Mouse (Mus musculus): ENCODE results near the gene Ocel1. TPM values are rescaled to one million over a fixed set of nuclear protein-coding genes. Genes with fewer than 3 reads are reported as not detected.
"Not testable (repeated sequence)": the region's sequence is repeated elsewhere in the genome, so short reads cannot be mapped to it uniquely, and the experiment has no call there.

The Ocel1 gene
- polyA plus RNA-seq (2015; fragmentation: Nextera tagmentation; extraction: Ambion mirVana), result 4.9 and 7.2 TPM in 2 replicates

DNA sequence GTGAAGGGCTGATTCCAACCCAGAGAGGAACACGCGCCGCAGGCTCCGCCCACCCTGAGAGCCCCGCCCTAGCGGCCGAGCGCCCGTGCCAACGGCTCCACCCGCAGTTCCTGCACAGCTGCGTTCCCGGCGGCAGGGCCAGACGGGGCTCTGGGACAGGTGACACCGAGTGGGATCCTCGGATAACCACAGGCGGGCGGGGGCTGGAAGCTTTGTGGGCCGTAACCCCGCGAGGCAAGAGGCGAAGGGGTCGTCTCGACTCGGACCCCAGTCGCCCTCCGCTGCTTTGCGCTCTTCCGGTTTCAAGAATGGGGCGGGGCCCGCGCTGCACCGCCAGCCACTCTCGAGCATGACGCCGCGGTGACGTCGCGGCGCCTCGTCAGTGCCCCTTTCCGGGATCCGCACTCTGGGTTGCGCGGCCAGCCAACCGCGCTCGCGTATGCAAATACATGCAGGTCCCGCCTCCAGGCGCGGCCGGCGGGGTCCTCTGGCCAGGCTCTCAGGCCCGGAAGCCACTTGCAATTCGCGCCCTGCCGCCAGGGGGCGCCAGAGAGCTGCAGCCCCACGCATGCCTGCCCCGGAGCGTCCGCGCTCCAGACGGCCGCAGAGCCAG, at the start of gene Ocel1:
Gene Ocel1, plus strand, starts transcription at position 63 of the 613 bp plus-strand sequence.
- Histone ChIP-seq H3K36me3 (peaks cover 27% of the 10 kb centered on the region), H3K4me1 (replicated peaks) (peaks cover 47% of the 10 kb centered on the region), H3K9ac (peak within 1 kb of the TSS; percentile 67), H3K27ac (peak within 1 kb of the TSS; percentile 90), H3K4me2 (peak within 1 kb of the TSS; percentile 66), H3K4me3 (peak within 1 kb of the TSS; percentile 84), H3K9me3 (replicated peaks) (no peaks in the 10 kb centered on the region), H3K27me3 (no peaks in the 10 kb centered on the region)
- ATAC-seq (replicated peaks; ENCODE audit: insufficient number of reproducible peaks, insufficient read depth, low FRiP score, low read depth), result peak; percentile 83
- 2% methylated on average over 68 of the region's 68 CpGs for WGBS

DNA sequence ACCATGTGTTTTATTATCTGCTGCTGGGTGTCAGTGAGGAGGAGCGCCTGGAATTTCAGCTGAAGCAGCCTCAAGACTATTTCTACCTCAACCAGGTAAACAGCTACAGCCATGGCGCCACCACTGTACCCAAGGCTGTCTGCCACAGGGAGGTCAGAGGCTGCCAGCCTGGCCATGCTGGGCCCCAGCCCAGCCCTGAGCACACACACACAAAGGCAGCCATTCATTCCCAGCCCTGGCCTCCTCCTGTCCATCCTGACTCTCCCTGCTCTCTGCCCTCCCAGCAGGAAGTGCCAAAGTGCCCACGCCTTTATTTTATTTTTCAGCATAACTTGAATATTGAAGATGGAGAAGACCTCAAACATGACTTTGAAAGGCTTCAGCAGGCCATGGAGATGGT, 48.2 kb upstream of the Ocel1 start:
- no peak overlapping the region for H3K27ac ChIP-seq
- H3K9ac ChIP-seq, result no peak overlapping the region
- peaks cover 59% of the 10 kb centered on the region for H3K36me3 ChIP-seq
- 91% methylated on average over 3 of the region's 3 CpGs for WGBS
- no peaks in the 10 kb centered on the region for H3K9me3 ChIP-seq (replicated peaks)
- no peak overlapping the region for H3K4me2 ChIP-seq
- ATAC-seq (replicated peaks; ENCODE audit: insufficient number of reproducible peaks, insufficient read depth, low FRiP score, low read depth), result no peak
- H3K4me1 ChIP-seq (replicated peaks), result no peaks in the 10 kb centered on the region
- no peaks in the 10 kb centered on the region for H3K27me3 ChIP-seq
- H3K4me3 ChIP-seq, result no peak overlapping the region

DNA sequence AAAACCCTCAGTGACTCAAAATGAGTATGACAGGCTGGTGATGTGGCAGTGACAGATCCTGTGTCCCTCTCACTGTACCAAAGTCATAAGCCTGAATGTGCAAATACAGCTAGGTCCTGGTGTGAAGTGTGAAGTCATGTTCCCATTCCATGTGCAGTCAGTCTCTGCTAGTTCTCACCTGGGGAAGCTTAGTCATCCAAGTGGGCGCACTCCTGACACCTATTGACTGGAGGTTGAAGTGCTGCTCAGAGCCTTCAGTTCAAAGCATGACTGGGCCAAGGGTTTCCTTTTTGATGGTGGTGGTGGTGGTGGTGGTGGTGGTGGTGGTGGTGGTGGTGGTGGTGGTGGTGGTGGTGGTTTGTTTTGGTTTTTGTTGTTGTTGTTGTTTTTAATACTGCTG, 46.2 kb upstream of the Ocel1 start:
- no peak overlapping the region for H3K4me2 ChIP-seq
- 0 out of 2 replicates have a peak, but pooled peaks have one; percentile 11 for ATAC-seq (replicated peaks; ENCODE audit: insufficient number of reproducible peaks, insufficient read depth, low FRiP score, low read depth)
- WGBS, result 80% methylated on average over 1 of the region's 1 CpGs

DNA sequence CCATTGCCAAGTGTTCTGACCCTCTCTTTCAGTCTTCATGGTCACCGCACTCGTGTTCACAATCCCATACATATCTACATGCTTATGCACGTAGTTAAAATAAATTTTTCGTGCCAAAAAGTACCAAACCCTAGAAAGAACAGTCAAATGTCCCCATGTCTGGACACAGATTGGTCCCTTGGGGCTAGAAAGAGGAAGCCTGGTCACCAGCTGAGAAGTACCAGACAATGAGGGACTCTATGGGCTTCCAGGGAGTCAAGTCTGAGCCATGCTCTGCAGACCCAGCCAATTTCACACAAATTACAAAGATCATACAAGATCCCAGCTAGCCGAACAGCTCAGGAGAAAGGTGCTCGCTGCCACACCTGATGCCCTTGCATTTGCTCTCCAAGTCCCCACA, 33.3 kb upstream of the Ocel1 start:
- H3K27ac ChIP-seq; H3K27me3 ChIP-seq; H3K9me3 ChIP-seq (replicated peaks); H3K4me3 ChIP-seq; H3K9ac ChIP-seq; H3K4me2 ChIP-seq; H3K4me1 ChIP-seq (replicated peaks); ATAC-seq (replicated peaks; ENCODE audit: insufficient number of reproducible peaks, insufficient read depth, low FRiP score, low read depth): not testable (repeated sequence)
- peaks cover 39% of the 10 kb centered on the region for H3K36me3 ChIP-seq
- WGBS, result 97% methylated on average over 6 of the region's 6 CpGs

More for the DNA sequence above, 46.2 kb upstream of the Ocel1 start:
- H3K4me3 ChIP-seq, result no peak overlapping the region
- H3K9me3 ChIP-seq (replicated peaks), result no peaks in the 10 kb centered on the region
- H3K27me3 ChIP-seq, result no peaks in the 10 kb centered on the region
- H3K27ac ChIP-seq, result no peak overlapping the region
- no peak overlapping the region for H3K9ac ChIP-seq
- no peaks in the 10 kb centered on the region for H3K4me1 ChIP-seq (replicated peaks)
- peaks cover 73% of the 10 kb centered on the region for H3K36me3 ChIP-seq

DNA sequence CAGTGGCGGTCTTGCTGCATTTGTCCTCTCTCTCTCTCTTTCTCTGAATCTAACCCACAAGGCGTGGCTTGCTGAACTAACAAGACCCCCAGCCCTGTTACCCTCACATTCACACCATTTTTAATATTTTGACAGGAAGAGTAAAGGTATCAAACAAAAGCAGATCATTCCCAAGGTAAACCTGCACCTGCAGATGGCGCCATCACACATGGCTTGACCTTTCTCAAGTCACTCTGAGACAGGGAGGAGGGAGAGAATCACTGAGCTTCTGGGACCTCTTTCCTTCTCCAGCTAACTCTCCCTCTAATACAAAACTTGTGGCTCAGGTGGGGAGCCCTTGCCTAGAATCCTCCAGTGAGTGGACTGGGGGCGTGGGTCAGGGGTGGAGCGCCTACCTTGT, 30.5 kb upstream of the Ocel1 start:
- no peak overlapping the region for H3K4me2 ChIP-seq
- H3K36me3 ChIP-seq, result peaks cover 57% of the 10 kb centered on the region
- no peak for ATAC-seq (replicated peaks; ENCODE audit: insufficient number of reproducible peaks, insufficient read depth, low FRiP score, low read depth)
- no peak overlapping the region for H3K27ac ChIP-seq
- H3K27me3 ChIP-seq, result no peaks in the 10 kb centered on the region
- no peaks in the 10 kb centered on the region for H3K4me1 ChIP-seq (replicated peaks)
- no peak overlapping the region for H3K4me3 ChIP-seq
- H3K9ac ChIP-seq, result no peak overlapping the region
- H3K9me3 ChIP-seq (replicated peaks), result no peaks in the 10 kb centered on the region
- WGBS, result 80% methylated on average over 5 of the region's 5 CpGs

DNA sequence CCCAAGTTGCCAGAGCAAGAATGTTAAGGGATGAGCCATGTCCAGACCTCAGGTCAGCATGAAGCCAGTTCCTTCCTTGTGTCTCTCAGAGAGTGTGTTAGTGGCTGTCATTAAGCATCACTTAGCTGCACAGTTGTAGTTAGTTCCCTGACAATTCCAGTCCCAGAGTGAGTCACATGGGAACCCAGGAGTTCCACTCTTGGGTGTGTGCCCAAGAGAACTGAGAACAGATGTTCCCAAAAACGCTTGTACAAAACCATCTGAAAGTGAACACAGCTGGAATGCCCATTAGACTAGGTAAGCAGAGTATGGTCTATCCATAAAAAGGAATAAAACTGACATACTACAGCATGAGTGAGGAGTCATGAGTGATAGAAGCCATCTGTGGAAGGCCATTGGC, 24.5 kb upstream of the Ocel1 start:
- no peak for ATAC-seq (replicated peaks; ENCODE audit: insufficient number of reproducible peaks, insufficient read depth, low FRiP score, low read depth)
- Histone ChIP-seq H3K27ac (no peak overlapping the region), H3K4me1 (replicated peaks) (peaks cover 4% of the 10 kb centered on the region; the same call in 1 of the 2 replicates), H3K9me3 (replicated peaks) (no peaks in the 10 kb centered on the region), H3K4me2 (no peak overlapping the region), H3K9ac (no peak overlapping the region), H3K27me3 (no peaks in the 10 kb centered on the region), H3K4me3 (no peak overlapping the region), H3K36me3 (peaks cover 91% of the 10 kb centered on the region)
- 80% methylated on average over 1 of the region's 1 CpGs for WGBS

DNA sequence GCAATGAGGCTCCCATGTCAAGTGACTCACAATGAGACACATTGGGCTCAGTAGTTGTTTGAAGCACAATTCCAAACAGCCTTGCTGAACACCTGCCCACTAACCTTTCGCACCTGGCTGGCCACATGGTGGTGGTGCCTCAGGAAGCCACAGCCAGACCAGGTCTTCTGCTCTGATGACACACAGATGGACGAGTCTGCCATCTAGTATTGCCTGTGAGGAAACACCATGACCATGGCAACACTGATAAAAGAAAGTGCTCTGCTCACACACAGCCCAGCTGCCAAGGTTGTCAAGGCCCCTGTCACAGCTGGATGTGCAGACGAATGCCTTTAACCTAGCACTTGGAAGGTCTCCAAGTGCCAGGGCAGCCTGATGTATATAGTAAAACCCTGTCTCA, 20.0 kb upstream of the Ocel1 start:
- H3K9ac ChIP-seq, result no peak overlapping the region
- peaks cover 4% of the 10 kb centered on the region; the same call in 1 of the 2 replicates for H3K4me1 ChIP-seq (replicated peaks)
- no peaks in the 10 kb centered on the region for H3K27me3 ChIP-seq
- no peak; the same call in 1 of the 2 replicates for ATAC-seq (replicated peaks; ENCODE audit: insufficient number of reproducible peaks, insufficient read depth, low FRiP score, low read depth)
- no peak overlapping the region for H3K4me3 ChIP-seq
- no peak overlapping the region for H3K4me2 ChIP-seq
- peaks cover 90% of the 10 kb centered on the region for H3K36me3 ChIP-seq
- H3K27ac ChIP-seq, result no peak overlapping the region
- no peaks in the 10 kb centered on the region for H3K9me3 ChIP-seq (replicated peaks)
- 48% methylated on average over 3 of the region's 3 CpGs for WGBS

DNA sequence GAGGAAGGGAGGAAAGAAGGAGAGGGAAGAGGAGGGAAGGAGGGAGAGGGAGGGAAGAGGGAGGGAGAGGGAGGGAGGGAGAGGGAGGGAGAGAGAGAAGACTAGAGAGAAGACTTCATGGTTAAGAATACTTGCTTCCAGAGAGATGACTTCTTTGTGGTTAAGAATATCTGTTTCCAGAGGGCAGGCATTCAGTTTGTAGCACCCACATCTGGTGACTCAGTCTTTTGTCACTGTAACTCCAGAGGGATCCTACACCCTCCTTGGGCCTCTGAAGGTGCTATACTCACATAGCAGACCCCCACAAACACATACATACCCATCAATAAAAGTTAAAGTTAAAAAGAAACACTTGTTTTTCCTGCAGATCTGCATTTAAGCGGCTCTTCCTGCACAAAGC, 19.6 kb upstream of the Ocel1 start:
- WGBS, result 93% methylated on average over 1 of the region's 1 CpGs
- Histone ChIP-seq H3K27ac (no peak overlapping the region), H3K4me1 (replicated peaks) (peaks cover 4% of the 10 kb centered on the region; the same call in 1 of the 2 replicates), H3K4me3 (no peak overlapping the region), H3K36me3 (peaks cover 90% of the 10 kb centered on the region), H3K27me3 (no peaks in the 10 kb centered on the region), H3K9me3 (replicated peaks) (no peaks in the 10 kb centered on the region), H3K9ac (no peak overlapping the region), H3K4me2 (no peak overlapping the region)
- no peak for ATAC-seq (replicated peaks; ENCODE audit: insufficient number of reproducible peaks, insufficient read depth, low FRiP score, low read depth)

DNA sequence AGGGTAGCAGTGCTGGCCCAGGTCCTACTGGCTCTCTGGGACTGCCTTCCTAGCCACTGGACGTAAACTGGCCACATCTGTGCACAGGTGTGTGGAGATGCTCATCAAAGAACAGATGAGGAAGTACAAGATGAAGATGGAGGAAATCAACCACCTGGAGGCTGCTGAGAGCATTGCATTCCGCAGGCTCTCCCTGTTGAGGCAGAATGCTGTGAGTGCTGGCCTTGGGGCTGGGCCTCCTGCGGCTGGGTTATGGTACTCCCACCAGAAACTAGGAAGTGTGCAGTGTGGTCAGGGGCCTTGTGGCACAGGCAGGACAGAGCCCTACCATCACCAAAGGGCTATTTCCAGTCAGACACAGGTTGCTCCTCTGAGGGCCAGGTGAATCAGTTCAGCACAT, 13.1 kb upstream of the Ocel1 start:
- 91% methylated on average over 3 of the region's 3 CpGs for WGBS
- no peaks in the 10 kb centered on the region for H3K9me3 ChIP-seq (replicated peaks)
- H3K27ac ChIP-seq, result no peak overlapping the region
- no peaks in the 10 kb centered on the region for H3K27me3 ChIP-seq
- no peaks in the 10 kb centered on the region for H3K4me1 ChIP-seq (replicated peaks)
- H3K9ac ChIP-seq, result no peak overlapping the region
- no peak overlapping the region for H3K4me2 ChIP-seq
- ATAC-seq (replicated peaks; ENCODE audit: insufficient number of reproducible peaks, insufficient read depth, low FRiP score, low read depth), result no peak
- H3K4me3 ChIP-seq, result no peak overlapping the region
- peaks cover 73% of the 10 kb centered on the region for H3K36me3 ChIP-seq

DNA sequence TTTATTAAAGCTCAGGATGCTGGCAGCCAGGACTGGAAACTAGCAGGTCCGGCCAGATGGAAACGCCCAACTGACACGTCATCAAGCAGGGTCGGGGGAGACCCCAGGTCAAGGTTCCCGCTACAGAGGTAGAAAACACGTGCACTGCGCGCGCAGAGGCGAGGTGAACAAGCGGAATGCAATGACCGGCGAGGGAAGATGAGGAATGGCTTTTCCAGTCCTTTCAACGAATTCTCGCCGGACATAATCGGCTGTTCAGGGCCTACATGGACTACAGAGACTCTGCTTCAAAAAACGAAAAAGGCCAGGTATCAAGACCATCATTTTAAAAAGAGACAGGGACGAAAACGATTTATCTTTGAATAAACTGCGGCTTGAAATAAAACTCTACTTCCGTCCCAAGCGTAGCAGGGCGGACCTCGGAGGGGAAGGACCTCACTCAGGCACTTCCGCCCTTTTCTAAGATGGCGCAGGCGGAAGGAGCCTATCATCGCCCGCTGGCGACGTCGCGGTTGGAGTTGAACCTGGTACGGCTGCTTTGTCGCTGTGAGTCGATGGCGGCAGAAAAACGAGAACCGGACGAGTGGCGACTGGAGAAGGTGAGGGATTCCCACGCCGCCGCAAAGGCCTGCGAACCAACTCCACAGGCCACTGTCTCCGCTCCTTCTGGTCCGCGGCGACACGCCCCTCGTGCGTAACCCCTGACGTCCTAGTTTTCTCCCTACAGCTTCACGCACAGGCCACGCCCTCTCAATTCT, 4.1 kb upstream of the Ocel1 start, which contains the start of gene Use1:
Gene Use1, plus strand, starts transcription at position 78 of the 758 bp plus-strand sequence.
- under 1% methylated on average over 56 of the region's 56 CpGs for WGBS
- peak within 1 kb of the TSS; percentile 87 for H3K4me2 ChIP-seq
- H3K9me3 ChIP-seq (replicated peaks), result no peaks in the 10 kb centered on the region
- H3K36me3 ChIP-seq, result peaks cover 7% of the 10 kb centered on the region; the same call in 1 of the 2 replicates
- H3K9ac ChIP-seq, result peak within 1 kb of the TSS; percentile 70
- peak; percentile 82 for ATAC-seq (replicated peaks; ENCODE audit: insufficient number of reproducible peaks, insufficient read depth, low FRiP score, low read depth)
- peak within 1 kb of the TSS; percentile 93 for H3K27ac ChIP-seq
- no peaks in the 10 kb centered on the region for H3K27me3 ChIP-seq
- peak within 1 kb of the TSS; percentile 79 for H3K4me3 ChIP-seq
- peaks cover 33% of the 10 kb centered on the region for H3K4me1 ChIP-seq (replicated peaks)

DNA sequence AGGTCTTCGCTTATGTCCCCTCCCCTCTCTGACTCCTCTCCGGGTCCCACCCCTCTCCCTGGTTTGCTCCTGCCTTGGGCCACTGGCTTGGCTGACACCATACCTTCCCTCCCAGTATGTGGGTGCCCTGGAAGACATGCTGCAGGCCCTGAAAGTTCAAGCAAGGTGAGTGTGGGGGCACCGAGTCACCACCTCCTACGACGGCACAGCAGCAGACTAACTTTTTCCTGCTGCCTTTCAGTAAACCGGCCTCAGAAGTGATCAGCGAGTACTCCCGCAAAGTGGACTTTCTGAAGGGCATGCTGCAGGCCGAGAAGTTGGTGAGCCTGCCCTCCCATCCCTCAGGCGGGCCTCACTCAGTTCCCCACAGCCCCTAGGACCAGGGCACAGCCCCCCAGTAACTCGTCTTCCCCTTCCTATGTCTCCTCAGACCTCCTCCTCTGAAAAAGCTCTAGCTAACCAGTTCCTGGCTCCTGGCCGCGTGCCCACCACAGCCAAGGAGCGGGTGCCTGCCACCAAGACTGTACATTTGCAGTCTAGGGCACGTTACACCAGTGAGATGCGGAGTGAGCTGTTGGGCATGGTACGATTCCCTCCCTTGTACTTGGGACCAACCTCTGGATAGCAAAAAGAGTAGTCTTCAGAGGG, 3.4 kb upstream of the Ocel1 start:
- Histone ChIP-seq H3K4me1 (replicated peaks) (peaks cover 33% of the 10 kb centered on the region), H3K27ac (peak overlapping the region; percentile 93), H3K9me3 (replicated peaks) (no peaks in the 10 kb centered on the region), H3K36me3 (peaks cover 7% of the 10 kb centered on the region; the same call in 1 of the 2 replicates), H3K4me2 (peak overlapping the region; percentile 87), H3K27me3 (no peaks in the 10 kb centered on the region), H3K4me3 (peak overlapping the region; percentile 79), H3K9ac (peak overlapping the region; percentile 70)
- WGBS, result 39% methylated on average over 17 of the region's 17 CpGs
- no peak for ATAC-seq (replicated peaks; ENCODE audit: insufficient number of reproducible peaks, insufficient read depth, low FRiP score, low read depth)

Measured in heart, embryonic 15.5 days (tissue).